Mouse (Mus musculus) cerebellum, adult 11-12 months (tissue): ENCODE measurements around the gene Kbtbd2.

Source experiments
- DNase-seq: peaks from one replicate; pipeline ENCODE4 v3.0.0; 2022

Gene Kbtbd2

GRCm38 (mm10) chr6:56783561-56784272 is 13.9 kb downstream of the Kbtbd2 start:
- DNase-seq, result no peak

- DNase-seq, result no peak
Measured at GRCm38 (mm10) chr6:56779636-56780035, 18.0 kb downstream of the Kbtbd2 start.

GRCm38 (mm10) chr6:56775816-56776215 is 21.8 kb downstream of the Kbtbd2 start:
- no peak for DNase-seq

- no peak for DNase-seq
Measured at GRCm38 (mm10) chr6:56765696-56766095, 31.9 kb downstream of the Kbtbd2 start.

- no peak for DNase-seq
Measured at GRCm38 (mm10) chr6:56765265-56765664, 32.3 kb downstream of the Kbtbd2 start.

- no peak for DNase-seq
Measured at GRCm38 (mm10) chr6:56759324-56759723, 38.3 kb downstream of the Kbtbd2 start.

- DNase-seq, result no peak
Measured at GRCm38 (mm10) chr6:56756117-56756516, 41.5 kb downstream of the Kbtbd2 start.

GRCm38 (mm10) chr6:56753719-56754118 is 43.9 kb downstream of the Kbtbd2 start:
- DNase-seq, result no peak

GRCm38 (mm10) chr6:56745950-56746543 is 51.6 kb downstream of the Kbtbd2 start:
- DNase-seq, result no peak

GRCm38 (mm10) chr6:56732545-56732944 is 65.1 kb downstream of the Kbtbd2 start:
- no peak for DNase-seq
